Mouse (Mus musculus) neural tube, embryonic 11.5 days (tissue): Measurements from ENCODE around the gene Hint2. TPM values are rescaled to one million over a fixed set of nuclear protein-coding genes. Genes with fewer than 3 reads are reported as not detected.

ENCODE experiments used
- ATAC-seq: fragments of 200-750 bp; cut with Nextera tagmentation; 2 replicates; pipeline ENCODE4 v1.8.0; 2017; ENCODE audit warnings: moderate number of reproducible peaks, mild to moderate bottlenecking, moderate TSS enrichment, moderate library complexity; ENCODE audit not compliant: insufficient read depth, low FRiP score, low TSS enrichment
- DNase-seq: peaks from one replicate; pipeline ENCODE4 v3.0.0-alpha.2; 2015; ENCODE audit warnings: low spot score
- H3K27ac ChIP-seq: fragments of 300-500 bp; sonication (generic); 2 replicates; pipeline ENCODE4 v1.5.1; 2014; ENCODE audit warnings: low read depth, mild to moderate bottlenecking, low read length
- H3K27me3 ChIP-seq: fragments of 300-500 bp; sonication (generic); 2 replicates; pipeline ENCODE4 v1.6.1; 2014; ENCODE audit warnings: mild to moderate bottlenecking, low read length, mixed read lengths; ENCODE audit not compliant: control insufficient read depth, insufficient read depth
- H3K36me3 ChIP-seq: fragments of 300-500 bp; sonication (generic); 2 replicates; pipeline ENCODE4 v1.6.1; 2014; ENCODE audit warnings: mild to moderate bottlenecking, low read length, moderate library complexity, mixed read lengths; ENCODE audit not compliant: control insufficient read depth, insufficient read depth
- H3K4me1 ChIP-seq: fragments of 300-500 bp; sonication (generic); 2 replicates; pipeline ENCODE4 v1.6.1; 2014; ENCODE audit warnings: low read length, mixed read lengths; ENCODE audit not compliant: control insufficient read depth, insufficient read depth
- H3K4me2 ChIP-seq: fragments of 300-500 bp; sonication (generic); 2 replicates; pipeline ENCODE4 v1.6.1; 2014; ENCODE audit warnings: low read depth, mild to moderate bottlenecking, moderate library complexity
- H3K4me3 ChIP-seq: fragments of 300-500 bp; sonication (generic); 2 replicates; pipeline ENCODE4 v1.5.1; 2014; ENCODE audit warnings: low read depth, low read length
- H3K9ac ChIP-seq: fragments of 300-500 bp; sonication (generic); 2 replicates; pipeline ENCODE4 v1.6.1; 2014; ENCODE audit warnings: mild to moderate bottlenecking, low read length
- H3K9me3 ChIP-seq: fragments of 300-500 bp; sonication (generic); 2 replicates; pipeline ENCODE4 v1.6.1; 2016; ENCODE audit warnings: low read length; ENCODE audit not compliant: control insufficient read depth
- WGBS: fragments of 180-500 bp; shearing (Covaris S2); extraction: QIAGEN DNeasy Blood & Tissue Kit; methylation state at CpG from one replicate; pipeline ENCODE4 v1.1.7; 2014; 5-methylcytosine and 5-hydroxymethylcytosine counted together
- polyA plus RNA-seq: library from polyadenylated mRNA; unstranded; fragments of >200 nt; fragmentation: Nextera tagmentation; extraction: Ambion mirVana; gene quantifications from 2 replicates; pipeline ENCODE4 v1.2.1, GENCODE M21; 2014

The Hint2 gene
- polyA plus RNA-seq = 63.8 and 65.4 TPM in 2 replicates

DNA sequence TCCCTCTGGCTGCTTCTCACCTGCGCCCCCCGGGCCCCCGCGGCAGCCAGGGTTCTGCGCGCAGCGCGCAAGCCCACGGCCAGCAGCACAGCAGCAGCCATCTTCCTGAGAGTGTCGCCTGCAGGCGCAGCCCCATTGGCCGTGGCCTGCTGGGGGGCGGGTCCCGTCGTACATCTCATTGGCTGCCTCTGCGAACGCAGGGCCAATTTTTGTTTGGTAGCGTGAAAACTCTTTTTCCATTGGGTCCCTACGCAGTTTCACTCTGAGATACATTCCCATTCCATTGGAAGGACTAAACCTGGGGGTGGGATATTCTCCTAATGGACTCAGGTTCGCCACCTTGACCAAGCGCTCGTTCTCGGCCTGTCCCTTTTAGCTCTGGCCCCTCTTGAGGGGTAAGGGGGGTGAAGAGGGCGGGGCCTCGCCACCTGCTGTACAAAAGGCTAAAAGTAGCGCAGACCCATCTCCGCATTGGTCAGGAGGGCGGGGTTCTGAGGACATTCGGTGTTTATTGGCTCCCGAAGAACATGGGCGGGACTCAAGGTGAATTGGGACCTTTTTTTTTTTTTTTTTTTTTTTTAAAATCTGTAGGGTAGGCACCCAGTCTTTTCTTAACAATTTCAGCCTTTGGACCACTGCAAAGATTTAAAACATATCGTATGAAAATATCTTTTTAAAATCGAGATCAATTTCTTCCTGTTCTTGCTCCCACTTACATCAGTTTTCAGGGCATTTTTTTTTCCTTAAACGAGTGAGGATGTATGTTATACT, at the start of gene Hint2:
Hint2 (minus strand) TSS at position 128 of the 771 bp plus-strand sequence.
- peak; percentile 97 for ATAC-seq
- no peaks in the 10 kb centered on the region for H3K27me3 ChIP-seq
- H3K9me3 ChIP-seq = no peaks in the 10 kb centered on the region
- H3K4me3 ChIP-seq = peak within 1 kb of the TSS; percentile 79
- 1% methylated on average over 34 of the region's 34 CpGs for WGBS
- peak within 1 kb of the TSS; percentile 80 for H3K4me2 ChIP-seq
- peak within 1 kb of the TSS; percentile 83 for H3K27ac ChIP-seq
- H3K4me1 ChIP-seq = peaks cover 7% of the 10 kb centered on the region; the same call in 1 of the 2 replicates
- H3K9ac ChIP-seq = peak within 1 kb of the TSS; percentile 91
- peak; percentile 95 for DNase-seq
- no peaks in the 10 kb centered on the region for H3K36me3 ChIP-seq

DNA sequence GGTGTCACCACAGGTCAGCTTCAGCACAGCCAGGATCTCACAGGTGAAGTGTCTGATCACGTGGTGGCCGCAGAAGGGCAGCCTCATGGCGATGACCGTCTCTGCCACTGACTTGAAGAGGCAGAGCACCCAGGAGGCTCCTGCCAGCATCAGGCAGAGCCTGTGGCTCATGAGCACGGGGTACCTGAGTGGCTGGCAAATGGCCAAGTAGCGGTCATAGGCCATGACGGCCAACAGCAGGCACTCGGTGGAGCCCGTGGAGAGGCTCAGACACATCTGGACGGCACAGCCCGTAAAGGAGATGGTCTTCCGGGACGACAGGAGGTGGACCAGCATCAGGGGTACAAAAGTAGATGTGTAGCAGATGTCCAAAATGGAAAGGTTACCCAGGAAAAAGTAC, 49.7 kb upstream of the Hint2 start:
- Histone ChIP-seq H3K4me3 (no peak overlapping the region), H3K9ac (no peak overlapping the region), H3K4me1 (no peaks in the 10 kb centered on the region), H3K36me3 (no peaks in the 10 kb centered on the region), H3K27me3 (no peaks in the 10 kb centered on the region), H3K4me2 (no peak overlapping the region), H3K27ac (no peak overlapping the region), H3K9me3 (no peaks in the 10 kb centered on the region)
- DNase-seq (no peak), ATAC-seq (no peak)
- WGBS = 84% methylated on average over 13 of the region's 13 CpGs

DNA sequence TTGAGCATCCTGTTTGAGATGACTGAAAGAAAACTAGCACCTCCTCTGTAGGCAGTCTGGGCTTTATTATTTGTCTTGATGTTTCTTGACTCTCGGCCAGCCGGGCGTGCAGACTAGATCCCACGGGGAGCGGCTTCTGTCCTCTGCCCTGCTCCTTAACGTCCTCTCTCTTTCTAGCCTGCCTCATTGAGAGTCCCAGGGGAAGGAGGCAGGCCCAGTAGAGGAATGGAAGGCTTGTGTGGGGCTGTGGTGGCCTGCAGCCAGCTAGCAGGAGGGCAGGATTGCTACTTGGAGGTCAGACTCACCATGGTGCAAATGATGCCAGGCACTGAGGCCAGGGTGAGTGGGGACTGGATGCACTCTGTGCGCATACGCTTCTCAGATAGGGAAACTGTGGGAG, 47.6 kb upstream of the Hint2 start:
- no peaks in the 10 kb centered on the region for H3K4me1 ChIP-seq
- WGBS = 79% methylated on average over 8 of the region's 8 CpGs
- DNase-seq (no peak), ATAC-seq (no peak)
- H3K4me3 ChIP-seq = no peak overlapping the region
- no peaks in the 10 kb centered on the region for H3K36me3 ChIP-seq
- no peak overlapping the region for H3K4me2 ChIP-seq
- H3K27me3 ChIP-seq = no peaks in the 10 kb centered on the region
- H3K27ac ChIP-seq = no peak overlapping the region
- no peaks in the 10 kb centered on the region for H3K9me3 ChIP-seq
- no peak overlapping the region for H3K9ac ChIP-seq

DNA sequence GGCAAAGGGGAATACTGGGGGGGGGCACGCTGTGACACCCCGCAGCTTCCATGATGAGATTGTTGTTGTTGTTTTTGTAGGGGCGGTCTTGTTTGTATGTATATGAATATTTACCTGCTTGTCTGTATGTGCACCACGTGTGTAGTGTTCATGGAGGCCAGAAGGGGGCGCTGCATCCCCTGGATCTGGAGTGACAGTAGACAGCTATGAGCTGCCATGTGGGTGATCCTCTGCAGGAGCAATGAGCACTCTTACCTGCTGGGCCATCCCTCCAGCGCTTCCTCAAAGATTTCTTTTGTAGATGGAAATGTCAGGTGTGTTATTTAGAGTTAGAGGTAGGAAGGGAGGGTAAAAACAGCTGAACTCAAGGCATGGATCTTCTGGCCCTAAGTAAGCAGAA, 47.2 kb upstream of the Hint2 start:
- Histone ChIP-seq H3K27me3 (no peaks in the 10 kb centered on the region), H3K36me3 (no peaks in the 10 kb centered on the region), H3K4me3 (no peak overlapping the region), H3K4me2 (no peak overlapping the region), H3K9me3 (no peaks in the 10 kb centered on the region), H3K9ac (no peak overlapping the region), H3K27ac (no peak overlapping the region), H3K4me1 (no peaks in the 10 kb centered on the region)
- DNase-seq = no peak
- no peak for ATAC-seq
- WGBS = 74% methylated on average over 6 of the region's 6 CpGs

DNA sequence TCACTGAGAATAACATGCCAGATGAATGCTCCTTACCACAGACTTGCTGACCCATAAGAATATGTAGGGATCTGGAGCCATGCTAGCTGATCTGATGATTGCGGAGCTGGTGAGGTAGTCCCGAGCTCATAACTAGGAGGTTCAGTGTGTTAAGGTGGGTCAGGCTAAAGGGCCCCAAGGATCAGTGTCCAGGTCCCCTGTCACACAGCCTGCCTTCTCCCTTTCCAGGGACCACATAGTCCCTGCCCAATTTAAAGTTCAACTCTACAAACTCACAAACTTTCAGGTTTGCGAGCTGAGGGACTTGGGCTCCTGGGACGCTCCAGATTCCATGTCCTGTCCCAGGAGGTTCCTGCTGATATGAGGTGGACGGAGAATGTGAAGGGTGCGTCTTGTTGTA, 44.4 kb upstream of the Hint2 start, which contains the start of gene Olfr70:
Olfr70 (minus strand) TSS at position 101 of the 400 bp plus-strand sequence.
- Histone ChIP-seq H3K4me3 (no peak within 1 kb of the TSS), H3K9ac (no peak within 1 kb of the TSS), H3K27me3 (no peaks in the 10 kb centered on the region), H3K9me3 (no peaks in the 10 kb centered on the region), H3K4me2 (no peak within 1 kb of the TSS), H3K4me1 (no peaks in the 10 kb centered on the region), H3K36me3 (no peaks in the 10 kb centered on the region), H3K27ac (no peak within 1 kb of the TSS)
- ATAC-seq (no peak), DNase-seq (no peak)
- WGBS = 94% methylated on average over 6 of the region's 6 CpGs

DNA sequence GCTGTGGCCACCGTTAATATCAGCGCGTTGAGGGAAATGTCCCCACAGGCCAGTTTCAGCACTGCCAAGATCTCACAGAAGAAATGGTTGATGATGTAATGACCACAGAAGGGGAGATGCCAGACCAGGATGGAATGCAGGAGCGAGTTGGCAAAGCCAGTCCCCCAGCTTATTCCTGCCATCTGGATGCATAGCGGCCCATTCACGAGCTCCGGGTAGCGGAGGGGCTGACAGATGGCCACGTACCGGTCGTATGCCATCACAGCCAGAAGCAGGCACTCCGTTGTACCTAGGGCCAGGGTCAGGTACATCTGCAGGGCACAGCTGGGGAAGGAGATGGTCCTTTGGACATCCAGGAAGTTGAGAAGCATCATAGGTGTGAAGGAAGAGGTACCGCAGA, 40.3 kb upstream of the Hint2 start:
- Histone ChIP-seq H3K4me2 (no peak overlapping the region), H3K9me3 (no peaks in the 10 kb centered on the region), H3K27me3 (no peaks in the 10 kb centered on the region), H3K36me3 (no peaks in the 10 kb centered on the region), H3K9ac (no peak overlapping the region), H3K27ac (no peak overlapping the region), H3K4me3 (no peak overlapping the region), H3K4me1 (no peaks in the 10 kb centered on the region)
- ATAC-seq = no peak
- WGBS = 93% methylated on average over 13 of the region's 13 CpGs
- DNase-seq = no peak

DNA sequence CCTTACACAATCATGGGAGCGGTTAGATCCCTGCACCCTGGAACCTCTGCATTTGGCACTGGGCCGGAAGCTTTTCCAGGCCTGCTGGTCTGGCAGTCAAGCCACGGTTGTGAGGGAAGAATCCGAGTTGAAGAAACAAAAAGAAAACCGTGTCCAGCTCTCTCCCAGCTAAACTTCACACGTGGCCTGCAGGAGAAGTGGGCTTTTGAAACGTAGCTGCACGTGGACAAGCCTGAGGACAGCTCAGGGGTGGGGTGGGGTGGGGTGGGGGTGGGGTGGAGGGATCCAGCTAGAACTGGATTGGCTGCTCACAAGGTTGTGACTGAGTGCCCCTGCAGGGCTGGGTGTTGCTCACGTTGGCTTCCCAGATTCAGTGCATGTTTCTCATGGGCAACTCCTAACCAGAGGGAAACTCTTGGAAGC, 39.0 kb upstream of the Hint2 start:
- H3K36me3 ChIP-seq = no peaks in the 10 kb centered on the region
- H3K9ac ChIP-seq = no peak overlapping the region
- no peak overlapping the region for H3K4me3 ChIP-seq
- H3K4me1 ChIP-seq = no peaks in the 10 kb centered on the region
- ATAC-seq = no peak
- no peak for DNase-seq
- 35% methylated on average over 9 of the region's 9 CpGs for WGBS
- H3K4me2 ChIP-seq = no peak overlapping the region
- no peak overlapping the region for H3K27ac ChIP-seq
- H3K9me3 ChIP-seq = no peaks in the 10 kb centered on the region
- H3K27me3 ChIP-seq = no peaks in the 10 kb centered on the region

DNA sequence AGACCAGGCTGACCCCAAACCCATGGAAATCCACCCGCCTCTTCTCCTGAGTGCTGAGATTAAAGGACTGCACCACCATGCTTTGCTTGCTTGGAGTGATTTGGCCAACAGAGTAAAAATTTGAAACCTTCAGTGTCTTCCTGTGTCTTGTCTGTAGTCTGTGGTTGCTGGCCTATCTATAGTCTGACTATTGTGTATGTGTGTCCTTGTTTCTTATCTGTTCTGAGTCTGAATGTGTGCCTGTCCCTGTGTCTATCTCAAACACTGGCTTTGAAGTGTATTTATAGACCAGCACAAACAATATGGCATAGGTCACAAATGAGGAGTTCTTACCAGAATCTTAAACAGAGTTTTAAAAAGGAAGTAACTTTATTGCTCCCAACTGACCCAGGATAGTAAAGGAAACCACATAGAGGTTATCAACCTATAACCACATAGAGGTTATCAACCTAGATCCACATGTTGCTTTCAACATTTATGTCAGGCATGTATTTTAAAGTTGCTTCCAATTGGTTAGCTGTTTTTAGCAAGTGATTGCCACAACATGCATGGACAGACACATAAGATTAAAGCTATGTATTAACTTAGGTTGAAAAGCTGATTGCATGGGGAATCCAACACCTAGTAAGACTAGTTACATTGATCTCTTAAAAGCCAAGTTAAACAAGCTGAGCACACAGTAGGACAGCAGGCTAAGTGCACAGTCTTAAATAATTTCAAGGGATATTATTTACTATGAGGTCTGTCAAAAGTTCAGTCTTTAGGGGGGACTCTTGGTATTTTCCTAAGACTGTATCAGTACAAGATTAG, 38.4 kb upstream of the Hint2 start:
- DNase-seq (no peak), ATAC-seq (no peak)
- WGBS = 81% methylated on average over 1 of the region's 1 CpGs
- Histone ChIP-seq H3K9ac (no peak overlapping the region), H3K27ac (no peak overlapping the region), H3K9me3 (no peaks in the 10 kb centered on the region), H3K4me3 (no peak overlapping the region), H3K4me2 (no peak overlapping the region), H3K27me3 (no peaks in the 10 kb centered on the region), H3K36me3 (no peaks in the 10 kb centered on the region), H3K4me1 (no peaks in the 10 kb centered on the region)
